Mouse (Mus musculus): ENCODE data around the gene Ankrd13b. TPM values are rescaled to one million over a fixed set of nuclear protein-coding genes. Genes with fewer than 3 reads are reported as not detected.

Gene Ankrd13b
- polyA plus RNA-seq, 1 experiment from 2014 or later, result 37.3 TPM

DNA sequence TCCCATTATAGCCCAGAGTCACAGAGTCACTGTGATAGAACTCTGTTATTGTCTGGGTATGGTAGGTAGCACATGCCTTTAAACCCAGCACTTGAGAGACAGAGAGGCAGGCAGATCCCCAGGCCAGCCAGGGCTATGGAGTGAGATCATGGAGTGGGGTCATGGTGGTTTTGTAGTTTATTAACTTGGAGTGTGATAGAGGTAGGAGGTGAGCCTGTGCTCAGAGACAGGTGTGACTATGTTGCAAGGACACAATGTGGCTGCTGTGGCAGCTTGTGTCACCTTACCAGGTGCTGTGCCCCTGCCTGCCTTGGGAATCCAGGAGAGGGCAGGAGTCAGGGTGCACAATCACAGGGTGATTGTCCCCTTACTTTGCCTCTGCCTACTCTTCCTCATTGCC, 6.0 kb upstream of the Ankrd13b start:
- peaks cover 12% of the 10 kb centered on the region; the same call in 1 of the 2 replicates for H3K36me3 ChIP-seq
- H3K9ac ChIP-seq (replicated peaks), result peak overlapping the region; percentile 97; the same call in 1 of the 2 replicates
- no peak for ATAC-seq (replicated peaks)
- no peaks in the 10 kb centered on the region for H3K9me3 ChIP-seq
- H3K4me3 ChIP-seq, result 0 out of 2 replicates have a peak overlapping the region, but pooled peaks have one; percentile 93
- H3K4me2 ChIP-seq (replicated peaks), result 0 out of 2 replicates have a peak overlapping the region, but pooled peaks have one; percentile 89
- H3K4me1 ChIP-seq, result peaks cover 68% of the 10 kb centered on the region
- H3K27ac ChIP-seq (replicated peaks), result no peak overlapping the region
- no peaks in the 10 kb centered on the region for H3K27me3 ChIP-seq

DNA sequence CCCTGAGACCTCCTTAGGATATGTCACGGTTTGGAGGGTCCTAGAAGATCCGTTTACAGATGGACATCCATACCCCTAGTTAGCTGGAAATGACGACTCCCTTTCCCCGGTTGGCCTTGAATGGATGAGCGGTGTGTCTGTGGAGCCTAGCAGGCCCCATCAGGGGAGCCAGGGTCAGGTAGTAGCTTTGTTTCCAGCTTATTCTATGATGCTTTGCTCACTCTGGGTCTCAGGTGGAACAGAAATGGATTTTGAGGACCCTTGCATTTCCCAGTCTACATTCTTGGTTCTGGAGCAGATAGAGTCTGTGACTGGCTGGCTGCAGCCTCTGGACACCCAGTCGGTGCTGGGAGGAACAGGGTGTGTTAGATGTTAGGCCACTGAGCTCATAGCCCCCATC, 5.3 kb upstream of the Ankrd13b start:
- peak overlapping the region; percentile 97 for H3K9ac ChIP-seq (replicated peaks)
- H3K36me3 ChIP-seq, result peaks cover 6% of the 10 kb centered on the region; the same call in 1 of the 2 replicates
- no peaks in the 10 kb centered on the region for H3K9me3 ChIP-seq
- H3K4me2 ChIP-seq (replicated peaks), result peak overlapping the region; percentile 89
- H3K4me1 ChIP-seq, result peaks cover 71% of the 10 kb centered on the region
- no peak overlapping the region for H3K27ac ChIP-seq (replicated peaks)
- 78% methylated on average over 6 of the region's 6 CpGs for WGBS
- peak overlapping the region; percentile 93 for H3K4me3 ChIP-seq
- no peak for ATAC-seq (replicated peaks)
- H3K27me3 ChIP-seq, result no peaks in the 10 kb centered on the region

DNA sequence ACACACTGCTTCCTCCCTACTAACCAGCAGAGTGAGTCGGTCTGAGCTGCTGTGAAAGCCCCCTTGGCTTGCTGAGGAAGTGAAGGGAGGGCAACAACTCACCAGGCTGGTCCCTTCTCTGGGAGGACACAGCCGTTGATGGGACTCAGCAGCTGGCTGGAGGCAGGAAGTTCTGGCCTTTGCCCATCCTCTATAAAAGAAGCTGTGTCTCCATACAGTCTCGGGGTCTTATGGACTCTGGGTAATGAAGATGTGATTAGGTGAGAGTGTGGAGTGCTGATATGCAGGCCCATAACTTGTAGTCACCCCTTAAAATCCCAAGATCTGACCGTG, 4.8 kb upstream of the Ankrd13b start:
- Histone ChIP-seq H3K27ac (replicated peaks) (peak overlapping the region; percentile 85), H3K4me2 (replicated peaks) (peak overlapping the region; percentile 89), H3K9ac (replicated peaks) (peak overlapping the region; percentile 97), H3K4me1 (peaks cover 71% of the 10 kb centered on the region), H3K36me3 (peaks cover 2% of the 10 kb centered on the region; the same call in 1 of the 2 replicates), H3K27me3 (no peaks in the 10 kb centered on the region), H3K4me3 (peak overlapping the region; percentile 93), H3K9me3 (no peaks in the 10 kb centered on the region)
- no peak for ATAC-seq (replicated peaks)
- WGBS, result 34% methylated on average over 4 of the region's 4 CpGs

DNA sequence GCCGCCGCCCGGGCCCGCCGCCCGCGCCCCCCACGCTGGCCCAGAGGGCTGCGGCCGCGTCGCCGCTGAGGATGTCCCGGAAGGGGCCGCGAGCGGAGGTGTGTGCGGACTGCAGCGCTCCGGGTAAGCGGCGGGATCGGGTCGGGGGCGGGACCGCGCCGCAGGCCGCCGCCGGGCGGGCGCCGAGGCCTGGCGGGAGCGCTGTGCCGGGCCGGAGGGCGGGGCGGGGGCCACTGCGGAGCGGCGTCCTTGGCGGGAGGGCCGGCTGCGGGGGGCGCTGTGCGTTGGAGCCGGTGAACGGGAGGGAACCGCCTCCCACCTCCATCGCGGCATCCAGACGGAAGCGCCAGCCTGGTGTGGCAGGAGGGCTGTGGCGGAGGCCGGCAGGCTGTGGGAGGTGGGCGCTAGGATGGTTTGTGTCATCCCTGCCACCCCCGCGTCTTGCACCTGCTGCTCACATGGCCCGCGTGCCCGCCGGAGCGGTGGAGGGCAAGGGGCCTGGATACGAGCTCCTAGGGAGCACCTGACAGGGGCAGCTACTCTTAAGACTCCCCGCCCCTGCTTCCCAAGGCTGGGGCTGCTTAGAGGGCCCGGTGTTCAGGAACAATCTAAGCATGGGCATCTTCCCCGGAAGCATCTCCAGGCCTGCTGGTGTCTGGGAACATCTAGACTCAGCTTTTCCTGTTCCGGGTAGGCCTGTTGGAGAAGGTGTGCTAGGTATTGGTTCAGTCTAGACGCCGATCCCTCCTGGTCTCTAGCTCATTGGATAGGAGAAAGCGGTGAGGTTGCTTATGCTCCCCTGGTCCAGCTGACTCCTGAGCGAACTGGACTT, 4.2 kb upstream of the Ankrd13b start, which contains the start of gene Git1:
Git1 (plus strand) TSS at position 51 of the 832 bp plus-strand sequence.
- Histone ChIP-seq H3K4me1 (peaks cover 72% of the 10 kb centered on the region), H3K4me2 (replicated peaks) (peak within 1 kb of the TSS; percentile 94), H3K36me3 (no peaks in the 10 kb centered on the region), H3K9ac (replicated peaks) (peak within 1 kb of the TSS; percentile 97), H3K4me3 (peak within 1 kb of the TSS; percentile 93), H3K27ac (replicated peaks) (peak within 1 kb of the TSS; percentile 92), H3K9me3 (no peaks in the 10 kb centered on the region), H3K27me3 (no peaks in the 10 kb centered on the region)
- no peak for ATAC-seq (replicated peaks)
- under 1% methylated on average over 51 of the region's 74 CpGs for WGBS

GRCm38 (mm10) chr11:77492911-77493332, 3.4 kb upstream of the Ankrd13b start:
- Histone ChIP-seq H3K36me3 (no peaks in the 10 kb centered on the region), H3K9ac (replicated peaks) (peak overlapping the region; percentile 53), H3K9me3 (no peaks in the 10 kb centered on the region), H3K27me3 (no peaks in the 10 kb centered on the region), H3K27ac (replicated peaks) (peak overlapping the region; percentile 92), H3K4me2 (replicated peaks) (peak overlapping the region; percentile 94), H3K4me1 (peaks cover 72% of the 10 kb centered on the region), H3K4me3 (peak overlapping the region; percentile 93)
- WGBS, result under 1% methylated on average over 28 of the region's 32 CpGs
- peak; percentile 70 for ATAC-seq (replicated peaks)

- Histone ChIP-seq H3K27ac (replicated peaks) (peak overlapping the region; percentile 92), H3K9ac (replicated peaks) (peak overlapping the region; percentile 58), H3K4me1 (peaks cover 73% of the 10 kb centered on the region), H3K4me3 (peak overlapping the region; percentile 93), H3K36me3 (no peaks in the 10 kb centered on the region), H3K27me3 (no peaks in the 10 kb centered on the region), H3K4me2 (replicated peaks) (peak overlapping the region; percentile 94), H3K9me3 (no peaks in the 10 kb centered on the region)
- WGBS, result 1% methylated on average over 18 of the region's 18 CpGs
- no peak for ATAC-seq (replicated peaks)
Observed at GRCm38 (mm10) chr11:77492311-77492871, 2.9 kb upstream of the Ankrd13b start.

DNA sequence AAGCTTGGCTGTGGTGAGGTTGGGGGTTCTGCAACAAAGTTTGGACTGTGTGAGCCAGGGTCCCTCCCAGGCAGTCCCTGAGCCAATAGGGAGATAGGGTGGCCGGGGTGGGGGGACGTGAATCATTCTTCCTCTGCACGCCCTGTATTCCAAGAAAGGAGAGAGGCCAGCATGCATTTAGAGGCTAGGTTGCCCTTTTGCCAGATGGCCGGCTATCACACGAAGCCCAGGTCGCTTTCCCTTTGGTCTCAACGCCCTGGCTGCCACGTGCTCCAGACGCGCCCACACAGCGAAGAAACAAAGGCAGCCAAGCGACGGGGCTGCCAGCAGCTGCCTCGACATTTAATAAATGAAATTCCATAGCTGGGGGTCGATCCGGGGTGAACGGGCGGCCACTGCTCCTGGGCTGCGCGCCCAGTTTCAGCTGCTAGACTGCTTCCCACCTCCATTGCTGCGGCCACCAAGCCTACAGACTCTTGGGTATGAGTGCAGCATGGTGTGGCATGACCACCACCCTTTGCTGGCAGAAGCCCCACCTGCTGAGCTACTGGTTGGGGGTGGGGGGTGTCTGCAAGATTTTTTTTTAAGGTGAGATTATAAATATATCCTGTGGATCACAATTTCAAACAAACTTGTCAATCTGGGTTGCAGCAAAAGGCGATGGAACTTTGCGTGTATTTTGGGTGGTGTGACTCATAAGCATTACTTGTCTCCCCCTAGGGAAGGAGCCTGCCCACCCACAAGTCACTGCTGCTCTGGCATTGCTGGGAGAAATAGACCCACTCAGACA, 2.2 kb upstream of the Ankrd13b start:
- H3K4me2 ChIP-seq (replicated peaks), result peak overlapping the region; percentile 94
- peaks cover 74% of the 10 kb centered on the region for H3K4me1 ChIP-seq
- no peaks in the 10 kb centered on the region for H3K9me3 ChIP-seq
- H3K27me3 ChIP-seq, result no peaks in the 10 kb centered on the region
- H3K27ac ChIP-seq (replicated peaks), result peak overlapping the region; percentile 92
- peak; percentile 59 for ATAC-seq (replicated peaks)
- H3K4me3 ChIP-seq, result peak overlapping the region; percentile 93
- under 1% methylated on average over 23 of the region's 23 CpGs for WGBS
- H3K9ac ChIP-seq (replicated peaks), result peak overlapping the region; percentile 58
- H3K36me3 ChIP-seq, result no peaks in the 10 kb centered on the region

GRCm38 (mm10) chr11:77491123-77491501, 1.6 kb upstream of the Ankrd13b start:
- Histone ChIP-seq H3K4me1 (peaks cover 80% of the 10 kb centered on the region), H3K9ac (replicated peaks) (peak overlapping the region; percentile 58), H3K27ac (replicated peaks) (peak overlapping the region; percentile 92), H3K27me3 (no peaks in the 10 kb centered on the region), H3K4me2 (replicated peaks) (peak overlapping the region; percentile 94), H3K36me3 (no peaks in the 10 kb centered on the region), H3K4me3 (peak overlapping the region; percentile 93), H3K9me3 (no peaks in the 10 kb centered on the region)
- WGBS, result 1% methylated on average over 13 of the region's 13 CpGs
- peak; percentile 67 for ATAC-seq (replicated peaks)

DNA sequence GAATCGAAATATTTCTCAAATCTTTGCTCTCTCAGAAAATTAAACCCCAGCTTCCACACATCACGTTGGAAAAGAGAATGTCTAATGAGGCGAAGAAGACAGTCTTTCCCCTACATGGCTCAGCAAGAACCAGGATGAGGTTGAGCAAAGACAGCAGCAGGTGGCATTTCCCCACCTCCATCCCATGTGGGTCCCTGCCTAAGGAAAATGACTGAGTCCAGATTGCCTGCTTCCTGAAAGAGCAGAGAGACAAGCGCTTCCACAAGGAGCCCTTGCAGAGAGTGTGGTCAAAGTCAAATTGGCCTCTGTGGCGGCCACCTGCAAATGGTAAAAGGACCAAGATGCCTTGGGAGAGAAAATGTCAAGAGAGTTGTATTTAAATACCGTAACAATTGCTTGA, 973 bp upstream of the Ankrd13b start:
- H3K4me2 ChIP-seq (replicated peaks), result peak overlapping the region; percentile 94
- H3K9ac ChIP-seq (replicated peaks), result peak overlapping the region; percentile 95
- peaks cover 84% of the 10 kb centered on the region for H3K4me1 ChIP-seq
- peak overlapping the region; percentile 92 for H3K27ac ChIP-seq (replicated peaks)
- no peaks in the 10 kb centered on the region for H3K36me3 ChIP-seq
- 74% methylated on average over 6 of the region's 6 CpGs for WGBS
- H3K27me3 ChIP-seq, result no peaks in the 10 kb centered on the region
- H3K4me3 ChIP-seq, result peak overlapping the region; percentile 93
- H3K9me3 ChIP-seq, result no peaks in the 10 kb centered on the region
- ATAC-seq (replicated peaks), result no peak

GRCm38 (mm10) chr11:77488771-77489581, 502 bp downstream of the Ankrd13b start:
- H3K4me3 ChIP-seq, result peak overlapping the region; percentile 93
- no peaks in the 10 kb centered on the region for H3K9me3 ChIP-seq
- peak overlapping the region; percentile 95 for H3K9ac ChIP-seq (replicated peaks)
- H3K27me3 ChIP-seq, result no peaks in the 10 kb centered on the region
- H3K4me1 ChIP-seq, result peaks cover 82% of the 10 kb centered on the region
- no peak for ATAC-seq (replicated peaks)
- H3K36me3 ChIP-seq, result no peaks in the 10 kb centered on the region
- WGBS, result 2% methylated on average over 49 of the region's 55 CpGs
- peak overlapping the region; percentile 92 for H3K27ac ChIP-seq (replicated peaks)
- peak overlapping the region; percentile 94 for H3K4me2 ChIP-seq (replicated peaks)

DNA sequence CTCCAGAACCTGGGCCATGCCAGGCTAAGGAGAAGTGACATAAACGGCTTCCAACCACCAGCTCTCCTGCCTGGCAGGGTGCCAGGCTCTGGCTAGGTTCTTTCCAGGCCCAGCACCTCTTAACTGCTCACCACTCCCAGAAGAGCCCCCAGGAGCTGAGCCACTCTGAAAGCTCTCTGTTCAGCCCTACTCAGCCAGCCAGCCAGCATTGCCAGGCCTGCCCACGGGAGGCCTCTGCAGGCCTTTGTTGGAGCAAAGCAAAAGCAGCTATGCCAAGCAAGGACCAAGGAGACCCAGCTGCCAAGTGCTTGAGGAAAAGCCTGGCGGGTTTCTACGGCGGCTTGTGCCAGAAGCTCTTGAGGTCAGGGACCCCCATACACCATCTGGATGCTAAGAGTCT, 2.7 kb downstream of the Ankrd13b start:
- WGBS, result 9% methylated on average over 5 of the region's 5 CpGs
- peak overlapping the region; percentile 93 for H3K4me3 ChIP-seq
- no peak; the same call in 1 of the 2 replicates for ATAC-seq (replicated peaks)

More for the DNA sequence above, 2.7 kb downstream of the Ankrd13b start:
- H3K4me1 ChIP-seq, result peaks cover 84% of the 10 kb centered on the region
- H3K27me3 ChIP-seq, result no peaks in the 10 kb centered on the region
- H3K4me2 ChIP-seq (replicated peaks), result peak overlapping the region; percentile 94
- peak overlapping the region; percentile 92 for H3K27ac ChIP-seq (replicated peaks)
- peak overlapping the region; percentile 3; the same call in 1 of the 2 replicates for H3K9ac ChIP-seq (replicated peaks)
- no peaks in the 10 kb centered on the region for H3K36me3 ChIP-seq
- H3K9me3 ChIP-seq, result no peaks in the 10 kb centered on the region
